Mouse (Mus musculus) liver, embryonic 11.5 days (tissue): Measurements from ENCODE around the gene Nkpd1. TPM values are rescaled to one million over a fixed set of nuclear protein-coding genes. Genes with fewer than 3 reads are reported as not detected.

ENCODE experiments used
- ATAC-seq: fragments of 200-750 bp; cut with Nextera tagmentation; replicated peaks from 2 replicates; pipeline ENCODE4 v1.8.0; 2017; ENCODE audit warnings: moderate number of reproducible peaks, mild to moderate bottlenecking, moderate TSS enrichment, moderate library complexity; ENCODE audit not compliant: low FRiP score
- DNase-seq: peaks from one replicate; pipeline ENCODE4 v3.0.0-alpha.2; 2017; ENCODE audit warnings: low spot score
- H3K27ac ChIP-seq: fragments of 300-500 bp; sonication (generic); 2 replicates; pipeline ENCODE4 v1.5.1; 2014; ENCODE audit warnings: mild to moderate bottlenecking, low read depth, low read length, control low read depth
- H3K27me3 ChIP-seq: fragments of 300-500 bp; sonication (generic); replicated peaks from 2 replicates; pipeline ENCODE4 v1.6.1; 2014; ENCODE audit warnings: low read length, mixed read lengths; ENCODE audit not compliant: control insufficient read depth, insufficient read depth
- H3K36me3 ChIP-seq: fragments of 300-500 bp; sonication (generic); 2 replicates; pipeline ENCODE4 v1.6.1; 2014; ENCODE audit warnings: mild to moderate bottlenecking, low read length, moderate library complexity, mixed read lengths; ENCODE audit not compliant: control insufficient read depth, insufficient read depth
- H3K4me1 ChIP-seq: fragments of 300-500 bp; sonication (generic); replicated peaks from 2 replicates; pipeline ENCODE4 v1.6.1; 2014; ENCODE audit warnings: low read length, mixed read lengths; ENCODE audit not compliant: control insufficient read depth, insufficient read depth
- H3K4me2 ChIP-seq: fragments of 300-500 bp; sonication (generic); 2 replicates; pipeline ENCODE4 v1.6.1; 2014; ENCODE audit warnings: mild to moderate bottlenecking, control low read depth, moderate library complexity
- H3K4me3 ChIP-seq: fragments of 300-500 bp; sonication (generic); 2 replicates; pipeline ENCODE4 v1.5.1; 2014; ENCODE audit warnings: low read depth, low read length, control low read depth
- H3K9ac ChIP-seq: fragments of 300-500 bp; sonication (generic); 2 replicates; pipeline ENCODE4 v1.6.1; 2014; ENCODE audit warnings: low read depth, low read length, control low read depth
- H3K9me3 ChIP-seq: fragments of 300-500 bp; sonication (generic); 2 replicates; pipeline ENCODE4 v1.6.1; 2016; ENCODE audit warnings: low read length, inconsistent platforms, mixed read lengths; ENCODE audit not compliant: control insufficient read depth
- WGBS: fragments of 180-500 bp; shearing (Covaris S2); extraction: QIAGEN DNeasy Blood & Tissue Kit; methylation state at CpG from one replicate; pipeline ENCODE4 v1.1.7; 2014; 5-methylcytosine and 5-hydroxymethylcytosine counted together
- polyA plus RNA-seq: library from polyadenylated mRNA; unstranded; fragments of >200 nt; fragmentation: Nextera tagmentation; extraction: Ambion mirVana; gene quantifications from 2 replicates; pipeline ENCODE4 v1.2.1, GENCODE M21; 2014

The Nkpd1 gene
- polyA plus RNA-seq, result not detected in 2 replicates

DNA sequence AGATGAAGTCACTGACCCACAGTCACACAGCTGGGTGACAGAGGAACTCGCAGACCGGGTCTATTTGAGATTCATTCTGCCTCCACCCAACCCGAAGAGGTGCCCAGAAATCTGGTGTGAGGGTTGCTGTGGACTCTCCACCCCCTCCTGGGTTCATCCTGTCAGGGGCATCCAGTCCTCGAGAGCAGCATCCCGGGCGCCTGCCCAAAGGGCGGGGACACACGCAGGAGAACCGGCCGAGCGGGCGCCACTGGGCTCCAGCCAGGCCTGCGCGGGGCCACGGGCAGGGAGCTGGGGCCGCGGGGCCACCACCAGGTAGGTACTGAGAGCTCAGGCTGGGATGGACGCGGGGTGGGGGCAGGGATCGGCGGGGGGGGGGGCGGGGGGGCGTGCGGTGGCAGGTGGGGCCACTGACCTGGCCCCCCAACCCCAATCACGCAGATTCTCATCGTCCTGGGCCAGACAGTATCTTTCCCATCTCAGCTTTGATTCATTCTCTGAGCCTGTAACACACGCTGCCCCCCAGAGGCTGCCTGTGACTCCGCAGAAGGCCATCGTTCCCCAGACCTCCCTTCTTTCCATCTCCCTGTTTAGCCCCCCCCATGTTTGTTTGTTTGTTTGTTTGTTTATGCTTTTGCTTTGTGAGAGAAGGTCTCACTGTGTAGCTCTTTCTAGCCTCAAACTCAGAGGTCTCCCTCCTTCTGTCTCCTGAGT, at the start of gene Nkpd1:
TSS of gene Nkpd1 (plus strand) at position 187 of the 714 bp plus-strand sequence.
- no peak for ATAC-seq
- no peak for DNase-seq
- H3K4me2 ChIP-seq, result peak within 1 kb of the TSS; percentile 40
- no peaks in the 10 kb centered on the region for H3K9me3 ChIP-seq
- WGBS, result 7% methylated on average over 21 of the region's 29 CpGs
- peaks cover 15% of the 10 kb centered on the region for H3K4me1 ChIP-seq
- no peak within 1 kb of the TSS for H3K4me3 ChIP-seq
- no peak within 1 kb of the TSS for H3K9ac ChIP-seq
- H3K36me3 ChIP-seq, result peaks cover 2% of the 10 kb centered on the region; the same call in 1 of the 2 replicates
- no peak within 1 kb of the TSS for H3K27ac ChIP-seq
- peaks cover 54% of the 10 kb centered on the region for H3K27me3 ChIP-seq

DNA sequence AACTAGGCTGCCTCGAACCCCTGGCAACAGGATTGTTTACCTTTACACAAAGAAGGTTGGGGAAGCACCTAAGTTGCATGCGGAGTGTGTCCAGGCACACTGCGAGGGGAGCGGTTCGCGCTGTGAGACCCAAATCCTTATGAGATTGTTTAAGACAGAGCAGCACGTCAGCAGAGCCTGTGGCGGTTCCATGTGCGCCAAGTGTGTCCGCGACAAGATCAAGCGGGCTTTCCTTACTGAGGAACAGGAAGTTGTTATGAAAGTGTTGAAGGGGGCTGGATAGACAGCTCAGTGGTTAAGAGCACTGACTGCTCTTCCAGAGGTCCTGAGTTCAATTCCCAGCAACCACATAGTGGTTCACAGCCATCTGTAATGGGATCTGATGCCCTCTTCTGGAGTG, 49.4 kb upstream of the Nkpd1 start:
- Histone ChIP-seq H3K27ac (no peak overlapping the region), H3K4me2 (0 out of 2 replicates have a peak overlapping the region, but pooled peaks have one; percentile 4), H3K27me3 (peaks cover 27% of the 10 kb centered on the region), H3K9me3 (no peaks in the 10 kb centered on the region), H3K36me3 (no peaks in the 10 kb centered on the region), H3K4me1 (peaks cover 21% of the 10 kb centered on the region), H3K4me3 (no peak overlapping the region), H3K9ac (no peak overlapping the region)
- no peak for DNase-seq
- ATAC-seq, result no peak
- WGBS, result 55% methylated on average over 12 of the region's 12 CpGs

DNA sequence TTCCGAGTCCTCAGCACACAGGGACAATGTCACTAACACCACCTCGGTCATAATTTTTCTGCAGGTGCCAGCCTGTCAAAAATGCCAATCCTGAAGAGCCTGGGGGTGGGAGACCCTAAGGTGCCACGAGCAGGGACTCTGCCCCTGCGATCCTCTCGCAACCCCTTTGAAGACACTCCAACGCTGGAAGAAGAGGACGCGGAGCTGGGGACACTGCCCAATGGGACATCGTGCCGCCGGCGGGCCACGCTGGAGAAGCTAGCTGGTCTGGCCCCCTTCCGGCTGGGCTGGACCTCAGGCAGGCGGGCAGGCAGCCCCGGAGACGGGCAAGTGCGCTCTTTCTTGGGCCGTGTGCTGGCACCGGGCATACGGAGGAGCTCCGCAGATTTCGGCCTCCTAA, 48.2 kb upstream of the Nkpd1 start:
- Histone ChIP-seq H3K4me3 (no peak overlapping the region), H3K4me2 (no peak overlapping the region), H3K27me3 (peaks cover 38% of the 10 kb centered on the region), H3K27ac (no peak overlapping the region), H3K9me3 (no peaks in the 10 kb centered on the region), H3K4me1 (peaks cover 22% of the 10 kb centered on the region), H3K9ac (no peak overlapping the region), H3K36me3 (no peaks in the 10 kb centered on the region)
- ATAC-seq (no peak), DNase-seq (no peak)
- 57% methylated on average over 23 of the region's 23 CpGs for WGBS

DNA sequence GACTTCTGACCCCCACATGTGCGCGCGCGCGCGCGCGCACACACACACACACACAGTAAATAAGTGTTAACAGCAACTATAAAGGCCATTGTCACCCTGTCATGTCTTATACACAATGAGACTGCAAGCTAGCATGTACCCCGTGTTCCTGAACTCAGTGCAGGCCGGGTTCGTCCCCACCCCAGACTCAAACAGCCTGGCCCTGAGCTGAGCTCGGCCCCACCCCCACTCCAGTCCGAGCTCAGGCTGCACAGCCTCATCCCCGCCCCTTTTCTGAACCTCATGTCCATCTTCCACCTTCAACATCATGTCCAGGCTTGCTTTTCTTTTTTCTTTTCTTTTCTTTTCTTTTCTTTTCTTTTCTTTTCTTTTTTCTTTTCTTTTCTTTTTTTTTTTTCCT, 47.3 kb upstream of the Nkpd1 start:
- H3K36me3 ChIP-seq, result no peaks in the 10 kb centered on the region
- no peak overlapping the region for H3K4me3 ChIP-seq
- no peak overlapping the region; the same call in 1 of the 2 replicates for H3K4me2 ChIP-seq
- no peak overlapping the region for H3K27ac ChIP-seq
- 34% methylated on average over 14 of the region's 14 CpGs for WGBS
- peaks cover 21% of the 10 kb centered on the region for H3K4me1 ChIP-seq
- H3K9ac ChIP-seq, result no peak overlapping the region
- DNase-seq (no peak), ATAC-seq (no peak)
- H3K9me3 ChIP-seq, result no peaks in the 10 kb centered on the region
- peaks cover 45% of the 10 kb centered on the region for H3K27me3 ChIP-seq

DNA sequence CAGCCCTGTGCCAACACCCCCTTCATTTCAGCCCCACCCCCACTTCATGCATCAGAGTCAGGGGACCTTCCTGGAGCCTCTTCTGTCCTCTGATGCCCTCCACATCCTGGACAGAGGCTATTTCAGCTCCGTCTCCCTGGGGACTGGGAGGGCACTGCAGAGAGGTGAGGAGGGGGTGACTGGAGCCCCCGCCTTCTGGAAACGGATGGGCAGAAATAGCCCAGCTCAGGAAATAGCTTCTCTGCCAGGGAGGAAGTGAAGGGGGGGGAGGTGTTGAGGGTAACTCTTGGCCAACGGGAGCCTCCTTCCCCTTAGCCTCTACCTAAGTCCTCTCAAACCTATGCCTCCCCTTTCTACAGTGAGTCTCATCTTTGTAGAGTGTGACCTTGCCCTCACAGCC, 45.2 kb upstream of the Nkpd1 start:
- peak overlapping the region; percentile 40 for H3K4me2 ChIP-seq
- H3K27ac ChIP-seq, result peak overlapping the region; percentile 43; the same call in 1 of the 2 replicates
- WGBS, result 23% methylated on average over 4 of the region's 4 CpGs

DNA sequence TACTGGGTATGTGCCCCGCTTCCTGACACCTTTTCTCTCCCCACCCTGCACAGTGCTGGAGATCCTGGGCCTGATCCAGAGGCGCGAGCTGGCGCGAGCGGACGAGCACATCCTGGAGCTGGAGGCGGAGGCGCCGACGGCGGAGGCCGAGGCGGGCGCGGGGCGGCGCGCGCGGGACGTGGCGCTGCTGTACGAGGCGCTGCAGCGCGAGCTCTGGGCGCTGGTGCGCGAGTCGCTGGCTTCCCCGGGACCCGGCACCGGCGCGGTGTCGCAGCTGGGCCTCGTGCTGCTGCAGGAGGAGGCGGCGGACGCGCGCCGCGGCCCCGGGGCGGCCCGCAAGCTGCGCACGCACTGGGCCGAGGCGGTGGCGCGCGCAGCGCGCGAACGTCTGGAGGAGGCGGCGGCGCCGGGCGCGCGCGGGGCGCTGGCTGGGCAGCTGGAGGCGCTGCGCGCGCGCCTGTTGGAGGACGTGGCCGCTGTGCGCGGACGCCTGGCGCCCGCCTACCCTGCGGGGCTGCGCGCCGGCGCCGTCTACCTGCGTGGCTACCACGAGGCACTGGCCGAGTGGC, 43.7 kb upstream of the Nkpd1 start:
- WGBS, result 5% methylated on average over 73 of the region's 89 CpGs
- DNase-seq (peak; percentile 76), ATAC-seq (peak; percentile 48)
- H3K9me3 ChIP-seq, result no peaks in the 10 kb centered on the region
- peaks cover 41% of the 10 kb centered on the region for H3K27me3 ChIP-seq
- H3K4me2 ChIP-seq, result peak overlapping the region; percentile 86
- H3K36me3 ChIP-seq, result no peaks in the 10 kb centered on the region
- peak overlapping the region; percentile 3; the same call in 1 of the 2 replicates for H3K27ac ChIP-seq
- H3K9ac ChIP-seq, result peak overlapping the region; percentile 66
- peaks cover 22% of the 10 kb centered on the region for H3K4me1 ChIP-seq
- peak overlapping the region; percentile 60 for H3K4me3 ChIP-seq

More for the DNA sequence above, 45.2 kb upstream of the Nkpd1 start:
- no peak for DNase-seq
- H3K36me3 ChIP-seq, result no peaks in the 10 kb centered on the region
- peaks cover 21% of the 10 kb centered on the region for H3K4me1 ChIP-seq
- no peak overlapping the region for H3K4me3 ChIP-seq
- ATAC-seq, result peak; percentile 29
- no peaks in the 10 kb centered on the region for H3K9me3 ChIP-seq
- H3K27me3 ChIP-seq, result peaks cover 44% of the 10 kb centered on the region
- no peak overlapping the region for H3K9ac ChIP-seq

DNA sequence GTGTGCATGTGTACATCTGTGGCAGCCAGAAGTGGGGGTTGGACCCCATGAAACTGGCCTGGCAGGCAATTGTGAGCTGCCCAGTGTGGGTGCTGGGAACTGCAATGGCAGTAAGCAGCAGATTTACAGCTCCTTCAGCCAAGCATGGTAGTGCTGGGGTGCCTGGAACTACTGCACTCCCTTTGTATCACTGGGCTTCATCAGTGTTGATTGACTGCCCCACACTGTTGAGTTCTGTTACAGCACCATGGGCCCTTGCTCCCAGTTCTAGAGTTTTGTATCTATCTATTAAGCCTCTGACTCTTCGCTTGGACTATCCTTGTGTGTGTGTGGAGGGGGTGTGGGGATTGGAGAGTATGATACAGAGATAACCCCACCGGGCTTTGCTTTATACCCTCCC, 40.6 kb upstream of the Nkpd1 start:
- Histone ChIP-seq H3K4me2 (no peak overlapping the region), H3K4me1 (peaks cover 15% of the 10 kb centered on the region), H3K36me3 (no peaks in the 10 kb centered on the region), H3K27me3 (peaks cover 29% of the 10 kb centered on the region), H3K27ac (no peak overlapping the region), H3K4me3 (no peak overlapping the region), H3K9me3 (no peaks in the 10 kb centered on the region), H3K9ac (no peak overlapping the region)
- ATAC-seq (no peak), DNase-seq (no peak)
- WGBS, result 54% methylated on average over 2 of the region's 2 CpGs

DNA sequence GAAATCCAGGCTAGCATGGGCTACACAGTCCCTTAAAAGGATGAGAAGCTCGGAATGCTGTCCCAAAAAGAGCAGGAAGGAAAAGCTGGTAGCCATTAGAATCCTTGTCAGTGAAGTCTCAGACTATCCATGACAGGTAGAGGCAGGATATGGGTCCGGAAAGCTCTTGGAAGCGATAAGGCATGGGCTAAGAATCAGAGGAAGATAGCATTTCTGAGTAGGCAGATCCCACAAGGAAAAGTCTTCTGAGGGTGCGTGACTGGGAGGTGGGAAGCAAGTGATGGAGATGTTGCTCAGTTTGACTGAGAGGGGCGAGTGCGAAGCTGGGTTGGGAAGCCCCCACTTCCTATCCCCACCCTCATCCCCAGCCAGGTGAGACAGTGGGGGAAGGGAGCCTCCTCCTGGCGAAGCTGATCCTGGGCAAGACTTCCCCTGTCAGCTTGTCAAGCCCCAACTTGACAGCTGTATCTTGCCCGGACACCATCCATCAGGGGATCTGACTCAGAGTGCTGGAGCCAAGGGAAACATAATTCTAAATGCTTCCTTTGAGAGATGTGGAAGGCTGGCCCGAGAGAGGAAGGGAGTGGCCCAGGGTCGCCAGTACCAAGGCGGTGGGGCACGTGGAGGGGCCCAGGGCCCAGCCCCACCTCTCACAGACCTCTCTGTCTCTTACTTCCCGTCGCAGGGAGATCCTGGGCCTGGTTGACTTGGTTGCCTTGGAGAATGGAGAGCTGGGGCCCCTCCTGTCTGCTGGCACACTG, 39.8 kb upstream of the Nkpd1 start:
- Histone ChIP-seq H3K4me1 (peaks cover 15% of the 10 kb centered on the region), H3K4me3 (no peak overlapping the region), H3K27me3 (peaks cover 23% of the 10 kb centered on the region), H3K4me2 (no peak overlapping the region), H3K9ac (no peak overlapping the region), H3K36me3 (no peaks in the 10 kb centered on the region), H3K9me3 (no peaks in the 10 kb centered on the region), H3K27ac (no peak overlapping the region)
- no peak for ATAC-seq
- 23% methylated on average over 14 of the region's 14 CpGs for WGBS
- no peak for DNase-seq
